In genomic region chr2:164164941-164165340, GRCm38 (mm10) we compare ENCODE assay signal across 43 mouse cellular contexts. TPM values are rescaled to one million over a fixed set of nuclear protein-coding genes. Genes with fewer than 3 reads are reported as not detected.
"Had no signal": no experiment of that assay in that cellular context is flagged by ENCODE, and none has a peak within 500 bp of the region (broad histone marks: within the 10 kb centered on the region; RNA-seq: fewer than 3 reads in every experiment).

No protein-coding gene starts in this region.

- DNase-seq: gastrocnemius, postnatal 14 days; gastrocnemius, postnatal 36 days; heart, adult 11 months; heart, adult 2 months; heart, postnatal 14 days; heart, postnatal 36 days; kidney, adult 11 months; kidney, adult 2 months; kidney, adult 9 months; kidney, postnatal 14 days; kidney, postnatal 36 days; layer of hippocampus, adult 9-11 months; layer of hippocampus, postnatal 36 days; left cerebral cortex, postnatal 4 days; lung, adult 18-20 months had no signal

- ATAC-seq: hindbrain, postnatal 0 days; intestine, embryonic 16.5 days; liver, embryonic 12.5 days had no signal

RNA-seq across cellular contexts. Expression of gene Kcns1, which starts 6.0 kb away (rescaled TPM):
- total RNA-seq: heart, adult 2 months; heart, postnatal 14 days; heart, postnatal 36 days; liver, adult 2 months had no signal
- polyA plus RNA-seq: hindbrain, embryonic 11.5 days; liver, adult 2 months; liver, embryonic 12.5 days; liver, embryonic 16.5 days had no signal

RNA-seq across cellular contexts. Expression of gene Wfdc5, which starts 17.6 kb away (rescaled TPM):
- total RNA-seq: heart, adult 2 months; heart, postnatal 14 days; heart, postnatal 36 days; hematopoietic stem cell, adult 5-6 weeks; hindbrain, postnatal 0 days; layer of hippocampus, adult 18-20 months; layer of hippocampus, adult 8-10 months; layer of hippocampus, postnatal 14 days; layer of hippocampus, postnatal 36 days; left cerebral cortex, adult 18-20 months; left cerebral cortex, adult 8-10 months; left cerebral cortex, postnatal 10 days; left cerebral cortex, postnatal 25 days; left cerebral cortex, postnatal 4 days; liver, adult 2 months had no signal
- polyA plus RNA-seq: heart, adult 2 months; heart, embryonic 11.5 days; heart, embryonic 13.5 days; heart, embryonic 15.5 days; heart, postnatal 0 days; hindbrain, embryonic 11.5 days; hindbrain, embryonic 13.5 days; hindbrain, embryonic 15.5 days; hindbrain, postnatal 0 days; intestine, embryonic 14.5 days; intestine, embryonic 16.5 days; kidney, adult 2 months; kidney, embryonic 15.5 days; kidney, postnatal 0 days; large intestine, adult 2 months; limb, embryonic 11.5 days; limb, embryonic 13.5 days; liver, adult 2 months; liver, embryonic 12.5 days; liver, embryonic 14.5 days; liver, embryonic 16.5 days had no signal

RNA-seq across cellular contexts. Expression of gene Wfdc12, which starts 25.5 kb away (rescaled TPM):
- total RNA-seq: gastrocnemius, postnatal 14 days; gastrocnemius, postnatal 36 days; heart, adult 2 months; heart, postnatal 14 days; heart, postnatal 36 days; hematopoietic stem cell, adult 5-6 weeks; hindbrain, postnatal 0 days; layer of hippocampus, adult 18-20 months; layer of hippocampus, adult 8-10 months; layer of hippocampus, postnatal 14 days; layer of hippocampus, postnatal 36 days; left cerebral cortex, adult 18-20 months; left cerebral cortex, adult 8-10 months; left cerebral cortex, postnatal 10 days; left cerebral cortex, postnatal 25 days; left cerebral cortex, postnatal 4 days; liver, adult 2 months had no signal
- polyA plus RNA-seq: heart, adult 2 months; heart, embryonic 11.5 days; heart, embryonic 13.5 days; heart, embryonic 15.5 days; heart, postnatal 0 days; hindbrain, embryonic 11.5 days; hindbrain, embryonic 13.5 days; hindbrain, embryonic 15.5 days; hindbrain, postnatal 0 days; intestine, embryonic 14.5 days; intestine, embryonic 16.5 days; kidney, adult 2 months; kidney, postnatal 0 days; large intestine, adult 2 months; limb, embryonic 11.5 days; limb, embryonic 13.5 days; liver, adult 2 months; liver, embryonic 12.5 days; liver, embryonic 14.5 days; liver, embryonic 16.5 days had no signal

RNA-seq across cellular contexts. Expression of gene Wfdc15a, which starts 35.0 kb away (rescaled TPM):
- total RNA-seq: gastrocnemius, postnatal 14 days; gastrocnemius, postnatal 36 days; heart, adult 2 months; heart, postnatal 14 days; heart, postnatal 36 days; hematopoietic stem cell, adult 5-6 weeks; hindbrain, postnatal 0 days; layer of hippocampus, adult 18-20 months; layer of hippocampus, adult 8-10 months; layer of hippocampus, postnatal 14 days; layer of hippocampus, postnatal 36 days; left cerebral cortex, adult 18-20 months; left cerebral cortex, adult 8-10 months; left cerebral cortex, postnatal 10 days; left cerebral cortex, postnatal 25 days; left cerebral cortex, postnatal 4 days; liver, adult 2 months had no signal
- polyA plus RNA-seq: heart, adult 2 months; heart, embryonic 11.5 days; heart, embryonic 13.5 days; heart, embryonic 15.5 days; heart, postnatal 0 days; hindbrain, embryonic 11.5 days; hindbrain, embryonic 13.5 days; hindbrain, embryonic 15.5 days; hindbrain, postnatal 0 days; intestine, embryonic 14.5 days; intestine, embryonic 16.5 days; kidney, embryonic 15.5 days; kidney, postnatal 0 days; large intestine, adult 2 months; limb, embryonic 11.5 days; limb, embryonic 13.5 days; limb, embryonic 15.5 days; liver, adult 2 months; liver, embryonic 12.5 days; liver, embryonic 14.5 days; liver, embryonic 16.5 days had no signal

RNA-seq across cellular contexts. Expression of gene Wfdc15b, which starts 56.5 kb away (rescaled TPM):
- total RNA-seq: gastrocnemius, postnatal 14 days; gastrocnemius, postnatal 36 days; heart, adult 2 months; heart, postnatal 14 days; heart, postnatal 36 days; hematopoietic stem cell, adult 5-6 weeks; hindbrain, postnatal 0 days; layer of hippocampus, adult 18-20 months; layer of hippocampus, adult 8-10 months; layer of hippocampus, postnatal 14 days; layer of hippocampus, postnatal 36 days; left cerebral cortex, adult 18-20 months; left cerebral cortex, adult 8-10 months; left cerebral cortex, postnatal 10 days; left cerebral cortex, postnatal 25 days; left cerebral cortex, postnatal 4 days had no signal
- polyA plus RNA-seq: heart, adult 2 months; heart, embryonic 11.5 days; heart, embryonic 13.5 days; heart, embryonic 15.5 days; heart, postnatal 0 days; hindbrain, embryonic 11.5 days; hindbrain, embryonic 13.5 days; hindbrain, postnatal 0 days; large intestine, adult 2 months; limb, embryonic 11.5 days; limb, embryonic 13.5 days; limb, embryonic 15.5 days; liver, embryonic 12.5 days had no signal
